ENCODE assay signal across 10 mouse cellular contexts in genomic region chr2:121102051-121102450, GRCm38 (mm10). TPM values are rescaled to one million over a fixed set of nuclear protein-coding genes. Genes with fewer than 3 reads are reported as not detected.
DNase-seq lines count a peak whose midpoint lies in the region; ATAC-seq and TF ChIP-seq lines count a peak whose summit lies in the region.
"Had no signal": no experiment of that assay in that cellular context is flagged by ENCODE, and none has a peak within 500 bp of the region (broad histone marks: within the 10 kb centered on the region; RNA-seq: fewer than 3 reads in every experiment).

No protein-coding gene starts in this region.

- H3K27me3 ChIP-seq in neural tube, embryonic 15.5 days (replicated peaks) = no peaks in the 10 kb centered on the region
- no peaks in the 10 kb centered on the region for H3K27me3 ChIP-seq in forebrain, embryonic 14.5 days (replicated peaks; ENCODE audit: control insufficient read depth, insufficient read depth, low read length)
- H3K27me3 ChIP-seq in intestine, embryonic 14.5 days (replicated peaks; ENCODE audit: control insufficient read depth, insufficient read depth, low read length) = no peaks in the 10 kb centered on the region
- H3K27me3 ChIP-seq in midbrain, embryonic 14.5 days (ENCODE audit: control insufficient read depth, insufficient read depth, low read length) = no peaks in the 10 kb centered on the region
- no peaks in the 10 kb centered on the region for H3K27me3 ChIP-seq in stomach, postnatal 0 days (ENCODE audit: control insufficient read depth, insufficient read depth, low read length)
- H3K27me3 ChIP-seq: embryonic facial prominence, embryonic 15.5 days had no signal

- peak; percentile 79 for TF ChIP-seq CTCF in left cerebral cortex, adult 2 months (IDR thresholded peaks at IDR 0.05)
- peak; percentile 87 for TF ChIP-seq CTCF in stomach, postnatal 0 days (IDR thresholded peaks at IDR 0.05; ENCODE audit: low read depth)

- no peaks in the 10 kb centered on the region for H3K9me3 ChIP-seq in neural tube, embryonic 15.5 days (replicated peaks)
- H3K9me3 ChIP-seq in forebrain, embryonic 14.5 days (replicated peaks; ENCODE audit: control insufficient read depth, low read length) = no peaks in the 10 kb centered on the region
- H3K9me3 ChIP-seq in intestine, embryonic 14.5 days (ENCODE audit: control insufficient read depth, low read length) = no peaks in the 10 kb centered on the region
- H3K9me3 ChIP-seq in midbrain, embryonic 14.5 days (ENCODE audit: control insufficient read depth, low read length) = no peaks in the 10 kb centered on the region
- no peaks in the 10 kb centered on the region for H3K9me3 ChIP-seq in stomach, postnatal 0 days (ENCODE audit: control insufficient read depth, low read length)
- H3K9me3 ChIP-seq: embryonic facial prominence, embryonic 15.5 days had no signal

- intact Hi-C loops in left cerebral cortex, adult 2 months (cut with DNase I) = loop anchor here (1.0 to 10.0 kb wide), 2 partner anchors 61 to 407 kb away; no protein-coding TSS in a partner anchor

- no peak; the same call in 1 of the 2 replicates for ATAC-seq in neural tube, embryonic 15.5 days (ENCODE audit: low FRiP score)
- no peak for ATAC-seq in forebrain, embryonic 14.5 days
- no peak for ATAC-seq in intestine, embryonic 14.5 days (replicated peaks; ENCODE audit: low FRiP score, low TSS enrichment, low read depth)
- no peak for ATAC-seq in midbrain, embryonic 14.5 days (ENCODE audit: low FRiP score, low TSS enrichment)
- ATAC-seq in stomach, postnatal 0 days (ENCODE audit: low FRiP score, low TSS enrichment) = peak; percentile 51; the same call in 1 of the 2 replicates

- peaks cover 2% of the 10 kb centered on the region; the same call in 1 of the 2 replicates for H3K4me1 ChIP-seq in neural tube, embryonic 15.5 days
- H3K4me1 ChIP-seq in forebrain, embryonic 14.5 days (ENCODE audit: control insufficient read depth, insufficient read depth, low read length) = no peaks in the 10 kb centered on the region
- no peaks in the 10 kb centered on the region for H3K4me1 ChIP-seq in intestine, embryonic 14.5 days (replicated peaks; ENCODE audit: control insufficient read depth, insufficient read depth, low read length)
- H3K4me1 ChIP-seq in midbrain, embryonic 14.5 days (ENCODE audit: control insufficient read depth, insufficient read depth, low read length) = no peaks in the 10 kb centered on the region
- H3K4me1 ChIP-seq in stomach, postnatal 0 days (replicated peaks; ENCODE audit: control insufficient read depth, insufficient read depth) = no peaks in the 10 kb centered on the region
- H3K4me1 ChIP-seq: embryonic facial prominence, embryonic 15.5 days had no signal

- no peak for TF ChIP-seq EP300 in stomach, postnatal 0 days (optimal IDR thresholded peaks at IDR 0.05)

- no peaks in the 10 kb centered on the region for H3K36me3 ChIP-seq in neural tube, embryonic 15.5 days
- H3K36me3 ChIP-seq in forebrain, embryonic 14.5 days (ENCODE audit: control insufficient read depth, insufficient read depth, low read length) = no peaks in the 10 kb centered on the region
- H3K36me3 ChIP-seq in intestine, embryonic 14.5 days (ENCODE audit: control insufficient read depth, insufficient read depth, low read length) = no peaks in the 10 kb centered on the region
- H3K36me3 ChIP-seq in midbrain, embryonic 14.5 days (ENCODE audit: control insufficient read depth, insufficient read depth, low read length) = no peaks in the 10 kb centered on the region
- H3K36me3 ChIP-seq in stomach, postnatal 0 days (ENCODE audit: control insufficient read depth, insufficient read depth, low read length) = no peaks in the 10 kb centered on the region
- H3K36me3 ChIP-seq: embryonic facial prominence, embryonic 15.5 days had no signal

- no peak overlapping the region for H3K4me3 ChIP-seq in neural tube, embryonic 15.5 days (replicated peaks)
- no peak overlapping the region for H3K4me3 ChIP-seq in forebrain, embryonic 14.5 days (ENCODE audit: low read depth, low read length)
- H3K4me3 ChIP-seq in intestine, embryonic 14.5 days (ENCODE audit: low read depth, low read length) = no peak overlapping the region
- H3K4me3 ChIP-seq in left cerebral cortex, adult 2 months = no peak overlapping the region
- H3K4me3 ChIP-seq in midbrain, embryonic 14.5 days (replicated peaks; ENCODE audit: low read depth, low read length) = no peak overlapping the region
- no peak overlapping the region for H3K4me3 ChIP-seq in stomach, postnatal 0 days (ENCODE audit: low read depth, low read length)
- H3K4me3 ChIP-seq: embryonic facial prominence, embryonic 15.5 days had no signal

- 25% methylated on average over 9 of the region's 9 CpGs for WGBS in neural tube, embryonic 15.5 days
- WGBS in forebrain, embryonic 14.5 days = 28% methylated on average over 9 of the region's 9 CpGs
- WGBS in intestine, embryonic 14.5 days = 23% methylated on average over 9 of the region's 9 CpGs
- WGBS in midbrain, embryonic 14.5 days = 24% methylated on average over 9 of the region's 9 CpGs
- 16% methylated on average over 9 of the region's 9 CpGs for WGBS in stomach, postnatal 0 days

- DNase-seq in neural tube, embryonic 10.5 days (ENCODE audit: extremely low spot score, low spot score) = peak; percentile 49
- DNase-seq in brain, embryonic 18.5 days (ENCODE audit: low read depth, low spot score) = peak; percentile 55
- DNase-seq in forebrain, embryonic 14.5 days (ENCODE audit: low spot score) = peak; percentile 85
- DNase-seq in intestine, embryonic 14.5 days (ENCODE audit: low spot score) = peak; percentile 72
- DNase-seq in left cerebral cortex, adult 2 months (ENCODE audit: extremely low spot score in 1 of 2, low spot score in 2 of 2) = peak; percentile 66 to 67
- DNase-seq in midbrain, embryonic 14.5 days = peak; percentile 88
- peak; percentile 63 for DNase-seq in stomach, postnatal 0 days (ENCODE audit: low spot score)

- H3K4me2 ChIP-seq in neural tube, embryonic 15.5 days = no peak overlapping the region
- H3K4me2 ChIP-seq in forebrain, embryonic 14.5 days (ENCODE audit: low read length) = no peak overlapping the region
- H3K4me2 ChIP-seq in intestine, embryonic 14.5 days (ENCODE audit: low read length) = no peak overlapping the region
- H3K4me2 ChIP-seq in midbrain, embryonic 14.5 days (ENCODE audit: low read length) = no peak overlapping the region
- H3K4me2 ChIP-seq in stomach, postnatal 0 days (replicated peaks; ENCODE audit: low read depth) = no peak overlapping the region
- H3K4me2 ChIP-seq: embryonic facial prominence, embryonic 15.5 days had no signal

- no peak overlapping the region for H3K27ac ChIP-seq in neural tube, embryonic 15.5 days (replicated peaks)
- no peak overlapping the region for H3K27ac ChIP-seq in forebrain, embryonic 14.5 days (ENCODE audit: low read depth, low read length)
- no peak overlapping the region for H3K27ac ChIP-seq in intestine, embryonic 14.5 days (ENCODE audit: low read depth)
- no peak overlapping the region for H3K27ac ChIP-seq in left cerebral cortex, adult 2 months
- H3K27ac ChIP-seq in midbrain, embryonic 14.5 days (replicated peaks; ENCODE audit: low read depth, low read length) = no peak overlapping the region
- H3K27ac ChIP-seq in stomach, postnatal 0 days (replicated peaks) = no peak overlapping the region
- H3K27ac ChIP-seq: embryonic facial prominence, embryonic 15.5 days had no signal

- H3K9ac ChIP-seq in neural tube, embryonic 15.5 days (replicated peaks) = no peak overlapping the region
- no peak overlapping the region for H3K9ac ChIP-seq in forebrain, embryonic 14.5 days (ENCODE audit: low read length)
- H3K9ac ChIP-seq in intestine, embryonic 14.5 days (ENCODE audit: low read length) = no peak overlapping the region
- no peak overlapping the region for H3K9ac ChIP-seq in midbrain, embryonic 14.5 days (replicated peaks; ENCODE audit: low read length)
- H3K9ac ChIP-seq in stomach, postnatal 0 days (ENCODE audit: low read length) = no peak overlapping the region
- H3K9ac ChIP-seq: embryonic facial prominence, embryonic 15.5 days had no signal

RNA-seq across cellular contexts. Expression of gene Tgm7, which starts 7.5 kb away (rescaled TPM):
- polyA plus RNA-seq in neural tube, embryonic 15.5 days (2015; fragmentation: Nextera tagmentation; extraction: Ambion mirVana) = 0.13 TPM in 1 of 2 replicates, not detected in the other
- polyA plus RNA-seq in forebrain, embryonic 14.5 days (2014; fragmentation: Nextera tagmentation; extraction: Ambion mirVana) = not detected in 2 replicates
- 0.32 TPM in 1 of 2 replicates, not detected in the other for polyA plus RNA-seq in intestine, embryonic 14.5 days (2014; fragmentation: Nextera tagmentation; extraction: Ambion mirVana)
- total RNA-seq in left cerebral cortex, adult 2 months (2021) = under 1 TPM in 1 of 2 experiments, not detected in 1; 0.16 TPM
- polyA plus RNA-seq in midbrain, embryonic 14.5 days (2014; fragmentation: Nextera tagmentation; extraction: Ambion mirVana) = not detected in 2 replicates
- polyA plus RNA-seq in stomach, postnatal 0 days (2015; fragmentation: Nextera tagmentation; extraction: Ambion mirVana) = not detected in 2 replicates
- polyA plus RNA-seq: embryonic facial prominence, embryonic 15.5 days had no signal

RNA-seq across cellular contexts. Expression of gene Tgm5, which starts 16.4 kb away (rescaled TPM):
- polyA plus RNA-seq in neural tube, embryonic 15.5 days (2015; fragmentation: Nextera tagmentation; extraction: Ambion mirVana) = 0.09 and 0.14 TPM in 2 replicates
- polyA plus RNA-seq in forebrain, embryonic 14.5 days (2014; fragmentation: Nextera tagmentation; extraction: Ambion mirVana) = not detected in 2 replicates
- 0.11 TPM in 1 of 2 replicates, not detected in the other for polyA plus RNA-seq in intestine, embryonic 14.5 days (2014; fragmentation: Nextera tagmentation; extraction: Ambion mirVana)
- total RNA-seq in left cerebral cortex, adult 2 months (2021) = not detected
- polyA plus RNA-seq in midbrain, embryonic 14.5 days (2014; fragmentation: Nextera tagmentation; extraction: Ambion mirVana) = not detected in 2 replicates
- polyA plus RNA-seq in stomach, postnatal 0 days (2015; fragmentation: Nextera tagmentation; extraction: Ambion mirVana) = 1.8 and 2.7 TPM in 2 replicates
- polyA plus RNA-seq: testis, adult 2 months had no signal

RNA-seq across cellular contexts. Expression of gene Adal, which starts 38.2 kb away (rescaled TPM):
- 27.1 and 27.6 TPM in 2 replicates for polyA plus RNA-seq in neural tube, embryonic 15.5 days (2015; fragmentation: Nextera tagmentation; extraction: Ambion mirVana)
- polyA plus RNA-seq in forebrain, embryonic 14.5 days (2014; fragmentation: Nextera tagmentation; extraction: Ambion mirVana) = 37.2 and 38.0 TPM in 2 replicates
- 19.2 and 23.2 TPM in 2 replicates for polyA plus RNA-seq in intestine, embryonic 14.5 days (2014; fragmentation: Nextera tagmentation; extraction: Ambion mirVana)
- 10 to 100 TPM; 18.2 to 19.9 TPM for total RNA-seq in left cerebral cortex, adult 2 months (2021)
- 30.7 and 40.0 TPM in 2 replicates for polyA plus RNA-seq in midbrain, embryonic 14.5 days (2014; fragmentation: Nextera tagmentation; extraction: Ambion mirVana)
- 9.6 and 9.7 TPM in 2 replicates for polyA plus RNA-seq in stomach, postnatal 0 days (2015; fragmentation: Nextera tagmentation; extraction: Ambion mirVana)

RNA-seq across cellular contexts. Expression of gene Lcmt2, which starts 38.4 kb away (rescaled TPM):
- 18.9 and 21.5 TPM in 2 replicates for polyA plus RNA-seq in neural tube, embryonic 15.5 days (2015; fragmentation: Nextera tagmentation; extraction: Ambion mirVana)
- 22.7 and 27.8 TPM in 2 replicates for polyA plus RNA-seq in forebrain, embryonic 14.5 days (2014; fragmentation: Nextera tagmentation; extraction: Ambion mirVana)
- polyA plus RNA-seq in intestine, embryonic 14.5 days (2014; fragmentation: Nextera tagmentation; extraction: Ambion mirVana) = 19.7 and 20.8 TPM in 2 replicates
- total RNA-seq in left cerebral cortex, adult 2 months (2021) = 1 to 10 TPM; 6.5 to 7.7 TPM
- polyA plus RNA-seq in midbrain, embryonic 14.5 days (2014; fragmentation: Nextera tagmentation; extraction: Ambion mirVana) = 18.2 and 23.3 TPM in 2 replicates
- polyA plus RNA-seq in stomach, postnatal 0 days (2015; fragmentation: Nextera tagmentation; extraction: Ambion mirVana) = 12.6 and 14.9 TPM in 2 replicates
